Mouse (Mus musculus): ENCODE measurements at regions not wholly inside any gene's neighbourhood (a gene's known extent, or its start where the extent isn't known, plus 50 kb on each side); places are given as distances from the start of the nearest gene placed in this dataset.

GRCm38 (mm10) chr9:23016733-23017132 is 206.1 kb upstream of the Bmper start:
- ATAC-seq (replicated peaks; ENCODE audit: low FRiP score, low TSS enrichment, poor library complexity, severe bottlenecking): no peak

- ATAC-seq (replicated peaks; ENCODE audit: low FRiP score, low TSS enrichment, poor library complexity, severe bottlenecking): no peak
Measured at GRCm38 (mm10) chr9:23024061-23024460, 198.8 kb upstream of the Bmper start.

DNA sequence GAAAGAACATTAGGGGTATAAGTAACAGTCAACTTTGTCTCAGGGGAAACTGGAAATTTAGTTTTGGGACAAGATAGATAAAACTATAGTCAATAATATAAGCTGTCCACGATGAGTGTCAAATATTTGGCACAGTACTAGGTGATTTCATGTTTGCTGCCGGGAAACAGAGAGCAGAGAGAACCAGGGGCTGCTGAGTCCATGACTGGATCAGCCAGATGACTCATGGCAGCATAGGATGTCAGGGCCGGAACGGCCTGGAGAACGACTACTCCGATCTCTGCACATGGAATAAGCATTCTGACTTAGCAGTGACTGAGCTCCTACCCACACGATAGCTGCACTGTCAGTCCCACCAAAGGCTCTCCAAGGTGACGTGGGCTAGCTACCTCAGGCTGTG is 197.6 kb upstream of the Bmper start:
- no peak for ATAC-seq (replicated peaks; ENCODE audit: low FRiP score, low TSS enrichment, poor library complexity, severe bottlenecking)

DNA sequence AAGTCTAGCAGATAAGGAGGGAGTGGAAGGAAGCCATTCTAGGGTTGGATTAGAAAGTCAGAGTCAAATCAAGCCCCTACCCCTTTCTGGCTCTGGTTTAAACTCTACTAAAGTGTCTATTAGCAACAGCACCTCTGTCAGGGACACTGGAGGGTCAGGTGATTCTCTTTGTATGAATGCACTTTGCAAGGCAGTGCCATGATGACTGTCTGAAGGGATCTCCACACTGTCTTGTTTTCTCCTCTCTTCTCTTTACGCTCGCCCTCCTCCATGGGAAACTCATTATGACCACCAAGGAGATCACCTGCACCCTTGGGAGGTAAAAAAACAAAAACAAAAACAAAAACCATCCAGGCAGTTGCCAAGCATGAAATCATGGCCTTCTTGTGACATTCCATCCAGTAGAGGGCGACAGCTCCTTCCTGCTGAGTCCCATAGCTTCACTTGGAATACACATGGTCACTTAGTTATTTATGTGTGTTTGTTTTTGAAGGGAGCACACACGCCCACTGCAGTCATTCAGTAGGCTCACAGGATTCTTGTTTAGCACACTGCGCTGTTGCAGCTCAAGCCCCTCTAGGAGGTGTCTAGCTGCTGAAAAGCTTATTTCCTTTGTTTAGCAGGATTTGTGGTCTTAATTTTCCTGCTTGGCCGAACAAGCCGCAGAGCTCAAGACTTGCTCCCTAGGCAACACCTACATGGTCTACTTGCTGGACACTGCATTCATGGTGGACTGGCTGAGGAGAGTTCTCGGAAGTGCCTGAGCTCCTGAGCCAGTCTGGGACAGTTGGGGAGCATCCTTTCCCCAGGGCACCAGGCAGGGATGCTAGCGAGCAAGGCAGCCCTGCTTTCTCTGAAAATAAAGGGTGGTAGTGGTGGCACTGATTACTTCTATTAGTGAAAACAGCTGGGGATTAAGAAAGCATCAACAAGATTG is 195.2 kb upstream of the Bmper start:
- ATAC-seq (replicated peaks; ENCODE audit: low FRiP score, low TSS enrichment, poor library complexity, severe bottlenecking): peak; percentile 65; the same call in 1 of the 2 replicates

- ATAC-seq (replicated peaks; ENCODE audit: low FRiP score, low TSS enrichment, poor library complexity, severe bottlenecking): no peak
Measured at GRCm38 (mm10) chr9:23029421-23029820, 193.5 kb upstream of the Bmper start.

DNA sequence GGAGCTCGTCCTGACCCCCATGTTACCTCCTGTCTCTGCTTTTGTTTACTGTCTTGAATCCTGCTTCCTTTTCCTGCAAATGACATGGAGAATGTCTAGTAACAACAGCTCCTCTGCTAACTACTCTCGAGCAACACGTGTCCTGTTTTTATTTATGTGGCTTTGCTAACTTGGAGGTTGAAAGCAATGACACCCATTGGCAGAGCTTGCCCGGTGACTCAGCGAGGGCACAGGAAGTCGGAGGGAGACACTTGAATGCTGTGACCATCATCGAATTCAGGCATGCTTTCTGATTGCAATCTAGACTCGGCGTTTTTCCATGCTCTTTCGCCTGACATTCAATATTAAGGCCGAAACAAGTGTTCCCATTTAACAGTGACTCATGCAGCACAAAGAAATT is 192.7 kb upstream of the Bmper start:
- ATAC-seq (replicated peaks; ENCODE audit: low FRiP score, low TSS enrichment, poor library complexity, severe bottlenecking): no peak

- no peak for ATAC-seq (replicated peaks; ENCODE audit: low FRiP score, low TSS enrichment, poor library complexity, severe bottlenecking)
Measured at GRCm38 (mm10) chr9:23030546-23030945, 192.3 kb upstream of the Bmper start.

- no peak for ATAC-seq (replicated peaks; ENCODE audit: low FRiP score, low TSS enrichment, poor library complexity, severe bottlenecking)
Measured at GRCm38 (mm10) chr9:23031916-23032315, 191.0 kb upstream of the Bmper start.

DNA sequence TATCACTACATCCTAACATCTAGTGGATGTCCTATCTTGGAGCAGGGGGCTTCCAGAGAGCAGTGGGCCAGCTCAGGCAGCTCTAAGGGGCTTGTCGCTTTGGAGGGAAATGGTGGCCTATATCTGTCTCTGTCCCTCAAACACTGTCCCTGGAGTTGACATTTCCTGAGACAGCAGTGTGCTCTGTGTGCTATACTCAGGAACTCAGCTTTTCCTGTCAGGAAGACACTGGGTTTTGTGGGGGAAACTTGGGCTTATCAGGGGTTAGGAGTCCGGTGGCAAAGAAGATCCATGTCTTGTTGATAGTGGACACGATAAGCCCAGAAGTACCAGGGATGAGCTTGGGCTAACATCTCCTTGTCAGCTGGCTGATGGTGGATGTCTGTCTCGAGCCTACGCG is 187.6 kb upstream of the Bmper start:
- ATAC-seq (replicated peaks; ENCODE audit: low FRiP score, low TSS enrichment, poor library complexity, severe bottlenecking): no peak

GRCm38 (mm10) chr9:23035901-23036610 is 186.8 kb upstream of the Bmper start:
- no peak for ATAC-seq (replicated peaks; ENCODE audit: low FRiP score, low TSS enrichment, poor library complexity, severe bottlenecking)

- ATAC-seq (replicated peaks; ENCODE audit: low FRiP score, low TSS enrichment, poor library complexity, severe bottlenecking): no peak
Measured at GRCm38 (mm10) chr9:23037513-23037914, 185.4 kb upstream of the Bmper start.

DNA sequence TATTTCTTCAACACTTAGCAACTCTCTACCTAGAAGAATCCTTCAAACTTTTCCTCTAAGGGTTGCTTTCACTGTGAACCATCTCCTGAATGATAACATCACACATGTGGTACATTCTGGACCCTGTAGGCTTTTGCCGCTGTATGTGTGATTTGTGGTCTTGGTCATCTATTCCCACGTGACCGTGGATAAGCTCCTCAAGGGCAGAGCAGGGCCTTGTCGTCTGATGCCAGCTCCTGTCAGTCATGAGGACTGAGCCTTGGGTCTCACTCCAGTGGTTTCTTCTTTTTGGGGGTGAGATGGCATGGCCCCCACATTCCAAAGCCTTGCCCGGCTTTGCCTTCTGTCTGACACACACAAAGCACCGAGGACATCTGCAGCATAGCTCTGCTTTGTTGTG is 183.3 kb upstream of the Bmper start:
- ATAC-seq (replicated peaks; ENCODE audit: low FRiP score, low TSS enrichment, poor library complexity, severe bottlenecking): no peak

DNA sequence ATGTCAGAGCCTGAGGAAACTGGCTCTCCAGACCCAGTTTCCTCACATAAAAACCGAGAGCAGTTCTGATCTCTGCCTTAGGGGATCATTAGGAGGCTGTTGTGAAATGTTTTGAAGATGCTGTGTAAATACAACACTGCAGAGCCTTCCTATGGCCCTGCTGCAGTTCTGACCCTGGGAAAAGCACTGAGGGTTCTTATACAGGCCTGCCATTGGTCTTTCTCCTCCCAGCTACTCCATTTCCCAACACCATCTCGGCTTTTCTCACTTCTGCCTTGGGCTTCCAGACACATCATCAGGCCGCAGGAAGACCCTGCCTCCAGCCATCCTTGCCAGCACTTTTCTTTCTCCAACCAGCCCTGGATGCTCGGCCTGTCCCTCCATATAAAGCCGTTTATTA is 181.9 kb upstream of the Bmper start:
- no peak for ATAC-seq (replicated peaks; ENCODE audit: low FRiP score, low TSS enrichment, poor library complexity, severe bottlenecking)

DNA sequence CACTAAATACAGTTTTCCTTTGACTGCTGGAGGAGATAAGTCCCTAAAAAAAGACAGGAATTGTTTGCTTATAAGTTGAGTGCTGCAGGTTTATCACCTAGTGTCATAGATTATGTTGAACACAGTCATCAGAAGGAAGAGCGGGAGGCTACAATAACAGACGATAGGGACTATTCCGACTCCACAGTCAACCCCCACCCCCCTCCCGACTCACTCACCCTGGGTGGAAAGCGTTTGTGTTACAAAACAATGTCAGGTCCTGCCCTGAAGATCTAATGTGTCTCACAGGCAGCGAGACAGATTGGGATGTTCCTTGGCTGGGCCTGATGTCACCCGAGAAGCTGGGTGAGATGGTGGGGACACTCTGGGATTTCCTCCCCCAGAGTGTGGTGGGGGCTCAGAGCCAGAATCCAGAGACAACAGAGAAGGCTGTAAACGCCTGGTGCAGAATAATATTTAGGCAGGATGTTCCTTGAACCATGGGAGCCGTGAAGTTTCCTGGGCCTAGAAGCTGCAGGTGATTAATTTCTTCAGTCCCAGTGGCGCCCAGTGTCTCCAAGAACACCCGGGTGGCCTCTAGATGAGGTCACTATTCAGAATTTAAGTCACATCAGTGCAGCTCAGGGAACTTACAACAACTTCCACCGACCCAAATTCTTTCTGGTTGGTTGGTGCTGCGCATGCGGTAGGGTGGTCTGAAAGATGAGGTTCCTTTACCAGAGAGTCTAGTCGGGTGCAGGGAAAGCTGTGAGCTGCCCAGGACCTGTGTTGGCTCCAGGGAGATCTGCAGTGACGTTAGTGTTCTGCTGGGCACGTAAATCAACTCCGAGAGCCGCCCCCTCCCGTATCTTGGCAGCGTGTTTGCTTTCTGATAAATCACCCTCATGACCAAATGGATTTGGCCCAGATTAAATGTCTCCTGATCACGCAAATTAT is 181.1 kb upstream of the Bmper start:
- no peak for ATAC-seq (replicated peaks; ENCODE audit: low FRiP score, low TSS enrichment, poor library complexity, severe bottlenecking)

DNA sequence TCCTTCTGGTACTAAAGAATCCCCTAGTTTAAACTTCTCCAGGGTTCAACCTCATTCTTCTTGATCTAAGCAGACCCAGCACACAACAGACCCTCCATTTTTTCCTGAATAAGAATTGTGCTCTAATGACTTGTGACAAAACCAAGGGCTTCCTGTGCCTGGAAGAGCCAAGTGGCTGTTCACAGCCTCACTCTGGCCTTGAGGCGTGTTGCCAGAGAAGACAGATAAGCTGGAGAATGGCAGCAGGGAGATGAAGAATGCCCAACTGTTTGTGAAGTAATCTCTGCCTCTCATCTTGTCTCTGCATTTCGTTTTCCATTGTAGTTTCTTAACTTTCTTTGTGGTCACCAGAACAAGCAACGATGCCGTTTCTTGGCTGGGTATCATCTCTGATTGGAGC is 179.9 kb upstream of the Bmper start:
- ATAC-seq (replicated peaks; ENCODE audit: low FRiP score, low TSS enrichment, poor library complexity, severe bottlenecking): no peak

GRCm38 (mm10) chr9:23045486-23045885 is 177.4 kb upstream of the Bmper start:
- ATAC-seq (replicated peaks; ENCODE audit: low FRiP score, low TSS enrichment, poor library complexity, severe bottlenecking): no peak

GRCm38 (mm10) chr9:23050751-23051150 is 172.1 kb upstream of the Bmper start:
- ATAC-seq (replicated peaks; ENCODE audit: low FRiP score, low TSS enrichment, poor library complexity, severe bottlenecking): no peak

DNA sequence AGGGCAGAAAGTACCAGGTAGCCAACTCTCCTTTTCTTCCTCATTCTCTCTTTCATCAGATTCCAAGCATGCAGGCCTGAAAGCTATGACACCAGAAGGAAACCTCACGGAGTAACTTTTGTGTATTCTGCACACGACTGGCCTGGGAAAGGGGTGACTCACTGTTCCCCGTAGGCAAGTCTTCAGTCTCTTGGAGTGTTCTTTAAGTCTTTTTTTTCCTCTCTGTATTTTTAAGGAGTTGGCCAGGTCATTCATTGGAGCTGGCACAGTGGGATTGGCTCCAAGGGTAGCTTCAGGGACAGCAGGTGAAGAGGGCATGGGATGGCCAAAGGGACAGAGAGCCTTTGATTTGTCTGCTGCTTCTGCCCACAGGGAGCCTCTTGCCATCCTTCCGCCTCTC is 163.3 kb upstream of the Bmper start:
- ATAC-seq (replicated peaks; ENCODE audit: low FRiP score, low TSS enrichment, poor library complexity, severe bottlenecking): no peak

DNA sequence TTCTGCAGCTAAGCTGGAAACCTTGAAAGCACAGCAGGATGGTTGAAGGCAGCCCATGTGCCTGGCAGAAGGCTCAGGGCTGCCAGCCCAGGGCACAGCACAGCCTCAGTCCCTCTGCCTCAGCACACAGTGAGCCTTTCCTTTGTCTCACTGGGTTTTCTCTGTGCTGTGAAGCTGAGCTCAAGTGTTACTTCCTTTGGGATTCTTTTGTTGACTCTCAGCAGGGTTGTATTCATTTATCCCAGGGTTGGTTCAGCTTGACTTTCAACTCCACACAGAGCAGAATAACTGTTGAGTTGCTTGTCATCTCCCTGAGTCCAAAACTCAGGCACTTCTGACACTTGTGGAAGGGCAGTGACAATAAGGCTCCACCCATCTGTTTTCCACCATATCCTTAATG is 162.3 kb upstream of the Bmper start:
- no peak for ATAC-seq (replicated peaks; ENCODE audit: low FRiP score, low TSS enrichment, poor library complexity, severe bottlenecking)

All from megakaryocyte-erythroid progenitor cell, adult 5-6 weeks (primary cell).